Mouse (Mus musculus) forebrain, embryonic 10.5 days (tissue): Measurements from ENCODE around the gene Itga2b. TPM values are rescaled to one million over a fixed set of nuclear protein-coding genes. Genes with fewer than 3 reads are reported as not detected.
A peak's percentile ranks its signal among the peaks of the same experiment; 100 is the strongest.

Source experiments
- DNase-seq: peaks from one replicate; pipeline ENCODE4 v3.0.0-alpha.2; 2017; ENCODE audit warnings: low spot score; ENCODE audit errors: extremely low spot score
- H3K27ac ChIP-seq: fragments of 300-500 bp; sonication (generic); 2 replicates; pipeline ENCODE4 v1.5.1; 2016; ENCODE audit warnings: mild to moderate bottlenecking
- H3K27me3 ChIP-seq: fragments of 300-500 bp; sonication (generic); 2 replicates; pipeline ENCODE4 v1.6.1; 2016; ENCODE audit warnings: mild to moderate bottlenecking; ENCODE audit not compliant: poor library complexity, severe bottlenecking
- H3K36me3 ChIP-seq: fragments of 300-500 bp; sonication (generic); replicated peaks from 2 replicates; pipeline ENCODE4 v1.6.1; 2016; ENCODE audit warnings: mild to moderate bottlenecking, moderate library complexity
- H3K4me1 ChIP-seq: fragments of 300-500 bp; sonication (generic); 2 replicates; pipeline ENCODE4 v1.6.1; 2016
- H3K4me3 ChIP-seq: fragments of 300-500 bp; sonication (generic); 2 replicates; pipeline ENCODE4 v1.5.1; 2016; ENCODE audit warnings: mild to moderate bottlenecking, moderate library complexity
- H3K9me3 ChIP-seq: fragments of 300-500 bp; sonication (generic); 2 replicates; pipeline ENCODE4 v1.6.1; 2016; ENCODE audit warnings: mild to moderate bottlenecking, moderate library complexity
- WGBS: fragments of 180-500 bp; shearing (Covaris S2); methylation state at CpG from one replicate; pipeline ENCODE4 v1.1.7; 2016; 5-methylcytosine and 5-hydroxymethylcytosine counted together
- polyA plus RNA-seq: library from polyadenylated mRNA; unstranded; fragments of >200 nt; fragmentation: Nextera tagmentation; extraction: Ambion mirVana; gene quantifications from 2 replicates; pipeline ENCODE4 v1.2.1, GENCODE M21; 2016

The Itga2b gene
- polyA plus RNA-seq, 1 experiment from 2014 or later = 6.4 TPM

DNA sequence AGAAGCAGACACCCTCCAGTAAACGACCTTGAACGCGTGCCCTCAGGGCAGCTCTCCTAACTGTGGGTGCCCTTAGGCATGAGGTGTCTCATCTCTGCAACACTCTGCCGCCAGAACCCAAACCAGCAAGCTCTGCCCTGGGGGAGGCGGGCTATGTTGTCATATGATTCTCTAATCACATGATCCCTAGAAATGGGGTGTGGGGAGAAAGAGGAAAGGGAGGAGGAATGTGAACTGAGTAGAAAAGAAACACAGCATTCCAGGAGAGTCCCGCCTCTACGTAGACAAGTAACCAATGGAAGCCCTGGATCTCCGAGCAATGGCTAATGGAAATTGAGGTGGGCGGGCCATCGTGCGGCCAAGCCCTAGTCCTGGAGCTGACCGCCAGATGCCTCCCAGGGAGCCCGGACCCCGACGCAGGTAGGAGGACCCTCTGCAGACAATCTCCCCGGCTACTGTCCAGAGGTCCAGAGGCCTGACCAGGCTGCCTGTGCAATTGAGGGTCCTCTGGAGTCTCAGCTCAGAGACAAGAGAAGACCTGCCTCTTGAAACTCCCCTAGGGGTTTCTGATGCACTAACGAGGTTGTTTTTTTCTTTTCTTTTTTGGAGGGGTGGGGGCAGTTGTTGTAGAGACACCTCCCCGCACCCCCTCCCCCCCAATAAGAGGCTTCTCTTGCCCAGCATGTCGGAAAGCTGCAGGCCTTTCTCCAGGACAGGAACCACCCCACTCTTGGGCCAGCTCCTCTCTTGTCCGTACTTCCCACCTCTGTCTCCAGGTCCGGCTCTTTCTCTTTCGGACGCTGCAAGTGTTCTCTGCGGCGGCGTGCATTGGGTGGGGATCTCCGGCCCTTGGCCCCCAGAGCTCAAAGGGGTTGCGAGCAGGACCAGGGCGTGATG, 39.6 kb downstream of the Itga2b start, which contains the start of gene Grn:
Gene Grn, plus strand, starts transcription at position 195 of the 897 bp plus-strand sequence.
- under 1% methylated on average over 29 of the region's 29 CpGs for WGBS
- DNase-seq = peak; percentile 88
- peaks cover 22% of the 10 kb centered on the region for H3K36me3 ChIP-seq
- H3K27ac ChIP-seq = peak within 1 kb of the TSS; percentile 85
- no peaks in the 10 kb centered on the region for H3K9me3 ChIP-seq
- peaks cover 15% of the 10 kb centered on the region for H3K27me3 ChIP-seq
- H3K4me1 ChIP-seq = peaks cover 34% of the 10 kb centered on the region
- peak within 1 kb of the TSS; percentile 72 for H3K4me3 ChIP-seq

DNA sequence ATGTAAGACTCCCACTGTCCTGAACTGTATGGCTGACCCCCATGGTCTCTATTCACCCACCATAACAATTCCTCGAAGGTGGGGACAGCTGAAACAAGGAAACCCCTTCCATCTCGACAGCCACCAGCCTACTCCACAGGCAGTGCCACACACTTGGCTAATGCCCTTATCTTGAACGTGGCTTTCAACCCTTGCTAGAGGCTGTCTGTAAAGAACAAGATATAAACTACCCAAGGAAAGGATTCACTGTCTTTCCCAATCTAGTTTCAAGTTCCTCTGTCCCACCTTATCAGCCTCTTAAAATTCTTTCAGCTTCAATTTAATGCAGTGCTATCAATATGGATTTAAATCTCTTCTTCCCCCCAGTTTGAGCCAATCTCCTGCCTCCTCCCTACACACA, 40.4 kb downstream of the Itga2b start:
- Histone ChIP-seq H3K27ac (peak overlapping the region; percentile 85; the same call in 1 of the 2 replicates), H3K4me3 (peak overlapping the region; percentile 72), H3K36me3 (peaks cover 14% of the 10 kb centered on the region), H3K9me3 (no peaks in the 10 kb centered on the region), H3K27me3 (peaks cover 7% of the 10 kb centered on the region; the same call in 1 of the 2 replicates), H3K4me1 (peaks cover 34% of the 10 kb centered on the region)
- WGBS = 58% methylated on average over 3 of the region's 3 CpGs
- DNase-seq = no peak

DNA sequence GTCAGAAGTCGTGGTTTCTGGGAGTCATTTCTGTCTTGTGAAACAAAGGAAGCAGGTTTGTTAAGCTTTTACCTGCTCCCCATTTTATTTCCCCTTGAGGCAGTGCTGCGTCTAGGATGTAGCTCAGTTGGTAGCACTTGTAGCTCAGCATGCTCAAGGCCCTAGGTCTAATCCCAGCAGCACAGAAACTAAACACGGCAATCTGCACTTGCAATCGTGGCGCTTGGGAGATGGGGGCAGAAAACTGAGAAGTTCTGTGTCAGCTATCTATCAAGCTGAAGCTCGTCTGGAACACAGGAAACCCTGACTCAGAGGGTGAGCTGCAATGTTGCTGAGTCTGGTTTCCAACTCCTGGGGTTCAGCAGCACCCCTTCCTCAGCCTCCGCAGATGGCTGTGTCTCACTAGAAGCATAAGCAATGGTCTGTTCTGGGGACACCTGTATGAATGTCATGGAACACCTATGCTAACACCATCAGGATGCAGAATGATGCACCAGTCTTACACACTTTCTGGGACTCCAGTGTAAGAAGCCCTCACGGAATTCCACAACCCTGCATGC, 40.9 kb downstream of the Itga2b start:
- Histone ChIP-seq H3K27ac (no peak overlapping the region), H3K27me3 (peaks cover 6% of the 10 kb centered on the region; the same call in 1 of the 2 replicates), H3K4me3 (no peak overlapping the region), H3K4me1 (peaks cover 34% of the 10 kb centered on the region), H3K9me3 (no peaks in the 10 kb centered on the region), H3K36me3 (peaks cover 10% of the 10 kb centered on the region)
- WGBS = 68% methylated on average over 8 of the region's 8 CpGs
- no peak for DNase-seq

DNA sequence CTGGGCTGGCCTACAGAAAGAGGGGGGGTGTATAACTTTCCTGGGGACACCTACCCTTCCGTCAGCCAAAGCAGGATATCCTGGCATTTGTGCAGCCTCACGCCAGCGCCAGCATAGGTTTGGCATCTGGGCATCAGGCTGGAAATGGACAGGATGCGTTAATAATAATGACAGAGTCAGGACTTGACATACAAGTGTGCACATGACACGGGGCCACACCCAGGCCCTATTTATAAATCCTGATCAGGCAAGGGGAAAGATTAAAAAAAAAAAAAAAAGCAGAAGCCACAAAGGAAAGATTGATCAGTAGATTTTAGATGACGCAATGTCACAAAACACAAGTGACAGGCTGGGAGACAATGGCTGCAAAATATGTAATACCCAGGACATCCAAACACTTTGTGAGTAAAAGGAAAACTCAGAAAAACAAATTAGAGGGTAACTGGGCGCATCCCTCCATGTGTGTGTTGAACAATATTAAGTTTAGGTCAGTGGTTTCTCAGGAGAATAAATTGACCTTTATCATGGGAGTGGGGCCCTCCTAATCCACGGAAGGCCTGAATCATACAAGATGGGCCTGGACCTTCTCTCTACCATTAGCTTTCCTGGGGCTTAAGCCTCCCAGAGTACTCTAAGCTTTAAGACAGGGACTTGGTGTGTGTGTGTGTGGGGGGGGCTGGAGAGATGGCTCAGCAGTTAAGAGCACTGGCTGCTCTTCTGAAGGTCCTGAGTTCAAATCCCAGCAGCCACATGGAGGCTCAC, 44.2 kb downstream of the Itga2b start:
- Histone ChIP-seq H3K27me3 (peaks cover 6% of the 10 kb centered on the region; the same call in 1 of the 2 replicates), H3K9me3 (no peaks in the 10 kb centered on the region), H3K4me1 (peaks cover 15% of the 10 kb centered on the region), H3K4me3 (no peak overlapping the region), H3K27ac (no peak overlapping the region), H3K36me3 (no peaks in the 10 kb centered on the region)
- DNase-seq = no peak
- 88% methylated on average over 8 of the region's 8 CpGs for WGBS

DNA sequence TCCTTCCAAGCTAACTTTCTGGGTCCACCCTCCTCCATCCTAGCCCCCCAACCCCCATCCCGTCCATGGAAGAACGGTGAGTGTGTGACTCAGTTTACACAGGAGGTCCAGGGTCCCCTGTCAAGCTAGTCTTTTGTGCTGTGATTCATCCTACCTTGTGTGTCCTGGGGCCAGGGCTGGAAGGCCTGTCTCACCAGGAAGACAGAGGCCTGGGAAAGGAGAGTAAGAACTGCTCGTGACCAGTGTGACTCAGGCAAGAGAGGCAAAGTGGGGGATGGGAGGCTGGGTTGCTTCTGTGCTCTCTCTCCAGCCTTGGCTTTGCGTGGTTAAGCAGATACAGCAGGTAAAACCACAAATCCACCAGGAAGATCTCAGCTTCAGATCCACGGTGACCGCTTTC, 45.3 kb downstream of the Itga2b start:
- Histone ChIP-seq H3K4me1 (peaks cover 5% of the 10 kb centered on the region), H3K36me3 (no peaks in the 10 kb centered on the region), H3K4me3 (no peak overlapping the region), H3K9me3 (no peaks in the 10 kb centered on the region; the same call in 1 of the 2 replicates), H3K27me3 (peaks cover 6% of the 10 kb centered on the region; the same call in 1 of the 2 replicates), H3K27ac (no peak overlapping the region)
- DNase-seq = no peak
- WGBS = 76% methylated on average over 6 of the region's 6 CpGs

DNA sequence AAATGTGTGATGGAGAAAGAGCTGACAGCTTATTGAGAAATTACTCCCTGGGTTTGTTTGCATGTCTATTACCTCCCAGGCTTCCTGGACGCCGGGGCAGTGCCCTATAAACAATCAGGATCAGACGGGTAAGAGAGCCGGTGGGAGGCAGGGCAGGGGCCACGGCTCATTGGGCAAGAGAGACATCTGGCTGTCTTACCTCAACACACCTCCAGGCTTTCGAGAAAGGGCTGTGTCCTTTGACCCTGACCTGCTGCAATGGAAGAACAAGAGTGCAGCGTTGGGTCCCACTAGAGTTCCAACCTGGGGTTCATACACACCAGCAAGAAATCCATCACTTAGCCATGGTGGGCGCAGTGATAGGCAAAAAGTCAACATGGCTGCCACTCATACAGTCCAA, 48.4 kb downstream of the Itga2b start:
- H3K4me1 ChIP-seq = no peaks in the 10 kb centered on the region
- DNase-seq = no peak
- no peak overlapping the region for H3K4me3 ChIP-seq
- 71% methylated on average over 8 of the region's 8 CpGs for WGBS
- no peaks in the 10 kb centered on the region for H3K36me3 ChIP-seq
- no peaks in the 10 kb centered on the region for H3K27me3 ChIP-seq
- H3K9me3 ChIP-seq = no peaks in the 10 kb centered on the region; the same call in 1 of the 2 replicates
- no peak overlapping the region for H3K27ac ChIP-seq

DNA sequence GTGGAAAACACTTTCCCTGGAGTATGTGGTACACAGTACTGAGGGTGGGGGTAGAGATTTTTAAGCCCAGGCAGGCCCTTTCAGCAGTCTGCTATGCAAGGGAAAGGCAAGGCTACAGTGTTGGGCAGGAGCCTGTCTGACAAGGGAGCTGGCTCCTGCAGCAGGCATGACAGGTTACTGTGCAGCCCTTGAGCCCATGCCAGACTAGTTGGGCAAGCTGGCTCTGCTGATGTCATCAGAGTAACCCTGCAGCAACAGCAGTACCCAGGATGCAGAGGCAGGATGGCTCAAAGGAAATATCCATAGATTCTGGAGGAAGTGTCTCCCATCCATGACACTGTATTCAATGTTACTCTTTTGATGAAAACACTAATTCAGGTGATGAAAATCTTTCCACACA, 51.0 kb downstream of the Itga2b start:
- Histone ChIP-seq H3K9me3 (no peaks in the 10 kb centered on the region; the same call in 1 of the 2 replicates), H3K36me3 (no peaks in the 10 kb centered on the region), H3K27ac (no peak overlapping the region), H3K27me3 (no peaks in the 10 kb centered on the region), H3K4me1 (0 out of 2 replicates have a peak, but pooled peaks cover 2% of the 10 kb centered on the region), H3K4me3 (no peak overlapping the region)
- DNase-seq = no peak

DNA sequence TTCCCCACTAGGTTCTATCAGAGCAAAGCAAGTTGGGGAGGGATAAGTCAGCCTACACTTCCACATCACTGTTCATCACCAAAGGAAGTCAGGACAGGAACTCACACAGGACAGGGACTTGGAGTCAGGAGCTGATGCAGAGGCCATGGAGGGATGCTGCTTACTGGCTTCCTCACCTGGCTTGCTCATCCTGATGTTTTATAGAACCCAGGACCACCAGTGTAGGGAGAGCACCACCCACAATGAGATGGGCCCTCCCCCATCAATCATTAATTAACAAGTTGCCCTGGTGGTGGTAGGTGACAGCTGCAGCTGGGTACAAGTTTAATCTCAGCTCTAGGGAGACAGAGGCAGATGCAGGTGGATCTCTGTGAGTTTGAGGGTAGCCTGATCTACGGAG, 52.8 kb downstream of the Itga2b start:
- 0 out of 2 replicates have a peak, but pooled peaks cover 2% of the 10 kb centered on the region for H3K4me1 ChIP-seq
- WGBS = 64% methylated on average over 1 of the region's 1 CpGs
- H3K4me3 ChIP-seq = no peak overlapping the region
- no peaks in the 10 kb centered on the region; the same call in 1 of the 2 replicates for H3K9me3 ChIP-seq
- H3K27me3 ChIP-seq = no peaks in the 10 kb centered on the region
- no peaks in the 10 kb centered on the region for H3K36me3 ChIP-seq
- no peak for DNase-seq
- H3K27ac ChIP-seq = no peak overlapping the region

DNA sequence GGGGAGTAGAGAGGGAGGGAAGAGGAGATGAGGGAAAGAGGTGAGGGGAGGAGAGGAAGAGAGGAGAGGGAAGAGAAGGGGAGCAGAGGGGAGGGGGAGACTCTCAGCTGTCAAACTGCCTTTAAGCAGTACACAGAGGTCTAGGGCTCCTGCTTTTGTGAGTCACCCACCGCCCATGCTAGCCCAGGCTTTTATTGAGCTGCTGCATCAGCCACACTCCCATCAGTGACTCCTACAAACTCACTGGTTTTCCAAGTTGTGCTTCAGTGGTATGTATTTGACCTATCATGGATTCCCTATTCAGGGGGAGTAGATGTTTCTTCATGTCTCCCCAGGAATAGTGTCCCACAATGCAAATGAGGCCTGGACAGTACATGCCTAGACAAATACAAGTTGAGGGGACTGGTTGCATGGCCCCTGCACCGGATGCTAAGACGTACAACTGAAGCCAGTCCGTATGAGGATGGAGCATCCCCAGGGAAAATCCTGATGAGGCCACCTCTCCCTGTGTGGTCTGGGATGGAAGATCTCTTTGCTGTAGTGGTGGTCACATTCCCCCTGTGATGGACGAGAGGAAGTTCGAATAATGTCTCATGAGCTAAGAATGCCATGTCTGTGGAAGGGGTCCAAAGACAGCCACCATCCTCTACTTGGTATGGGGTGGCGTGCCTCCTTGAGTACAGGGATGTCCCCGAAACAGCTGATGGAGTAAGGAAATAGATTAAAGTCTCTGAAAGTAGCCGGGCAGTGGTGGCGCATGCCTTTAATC, 54.7 kb downstream of the Itga2b start:
- Histone ChIP-seq H3K9me3 (no peaks in the 10 kb centered on the region; the same call in 1 of the 2 replicates), H3K36me3 (no peaks in the 10 kb centered on the region), H3K4me1 (peaks cover 11% of the 10 kb centered on the region; the same call in 1 of the 2 replicates), H3K27ac (no peak overlapping the region), H3K4me3 (no peak overlapping the region), H3K27me3 (no peaks in the 10 kb centered on the region)
- DNase-seq = no peak
- 78% methylated on average over 10 of the region's 10 CpGs for WGBS

DNA sequence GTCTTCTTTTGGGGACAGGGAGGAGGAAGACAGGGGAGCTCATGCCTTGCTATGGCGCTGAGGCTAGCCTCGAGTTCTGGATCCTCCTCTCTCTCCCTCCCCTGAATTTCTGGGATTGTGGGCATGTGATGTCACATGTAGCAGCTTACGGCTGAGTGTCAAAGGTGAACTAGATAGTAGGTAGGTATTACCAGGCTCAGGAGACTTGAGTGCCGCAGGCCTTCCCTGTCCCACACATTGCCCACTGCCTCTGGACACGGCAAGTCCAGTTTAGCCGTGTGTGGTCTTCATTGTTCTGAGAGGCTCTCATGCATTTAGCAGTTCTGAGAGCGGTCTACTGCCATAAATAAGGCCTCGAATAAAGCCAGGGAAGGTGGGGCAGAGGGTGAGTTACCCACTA, 56.9 kb downstream of the Itga2b start:
- DNase-seq = no peak
- Histone ChIP-seq H3K36me3 (no peaks in the 10 kb centered on the region), H3K27me3 (no peaks in the 10 kb centered on the region), H3K9me3 (no peaks in the 10 kb centered on the region), H3K4me1 (peaks cover 26% of the 10 kb centered on the region), H3K27ac (no peak overlapping the region), H3K4me3 (no peak overlapping the region)
- WGBS = 86% methylated on average over 8 of the region's 8 CpGs

DNA sequence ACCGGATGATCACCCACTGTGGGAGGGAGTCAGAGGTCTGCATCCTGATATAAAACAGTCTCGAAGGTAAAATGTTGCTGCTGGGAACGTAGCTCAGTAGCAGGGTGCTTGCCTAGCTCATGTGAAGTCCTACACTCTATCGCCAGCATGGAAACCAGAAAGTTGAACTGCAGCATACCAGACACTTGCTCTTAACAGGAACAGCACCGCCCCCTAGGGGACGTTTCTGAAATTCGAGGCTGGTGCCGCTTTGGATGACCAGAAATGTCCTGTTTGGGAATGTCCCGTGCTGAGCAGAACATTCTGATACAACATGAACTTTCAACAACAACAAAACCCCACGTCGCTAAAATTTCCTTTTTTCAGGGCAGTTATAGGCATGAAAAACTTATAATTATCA, 58.2 kb downstream of the Itga2b start:
- Histone ChIP-seq H3K4me3 (no peak overlapping the region), H3K27me3 (no peaks in the 10 kb centered on the region), H3K36me3 (no peaks in the 10 kb centered on the region), H3K27ac (no peak overlapping the region), H3K4me1 (peaks cover 39% of the 10 kb centered on the region), H3K9me3 (no peaks in the 10 kb centered on the region)
- 10% methylated on average over 11 of the region's 11 CpGs for WGBS
- DNase-seq = peak; percentile 86

DNA sequence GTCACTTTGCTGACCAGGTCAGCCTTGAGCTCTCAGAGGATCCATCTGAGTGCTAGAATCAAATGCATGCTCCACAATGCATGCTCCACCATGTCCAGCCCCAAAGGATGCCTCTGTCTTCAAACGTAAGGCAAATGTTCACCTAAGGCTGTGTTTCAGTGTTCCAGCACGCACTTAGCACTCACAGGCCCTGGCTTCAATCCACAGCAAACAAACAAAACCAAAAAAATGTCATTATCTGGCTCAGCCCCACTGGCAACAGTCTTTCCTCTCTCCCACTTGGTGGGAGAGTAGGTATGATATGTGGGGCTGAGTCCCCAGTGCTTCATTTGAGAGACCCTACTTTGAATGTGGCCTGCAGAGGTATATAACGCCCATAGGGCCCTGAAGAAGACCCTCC, 58.9 kb downstream of the Itga2b start:
- Histone ChIP-seq H3K27me3 (no peaks in the 10 kb centered on the region), H3K9me3 (no peaks in the 10 kb centered on the region), H3K4me1 (peaks cover 46% of the 10 kb centered on the region), H3K36me3 (no peaks in the 10 kb centered on the region), H3K4me3 (no peak overlapping the region), H3K27ac (no peak overlapping the region)
- DNase-seq = no peak
- WGBS = 85% methylated on average over 3 of the region's 3 CpGs
